Mouse (Mus musculus): ENCODE data around the gene St8sia2.

DNA sequence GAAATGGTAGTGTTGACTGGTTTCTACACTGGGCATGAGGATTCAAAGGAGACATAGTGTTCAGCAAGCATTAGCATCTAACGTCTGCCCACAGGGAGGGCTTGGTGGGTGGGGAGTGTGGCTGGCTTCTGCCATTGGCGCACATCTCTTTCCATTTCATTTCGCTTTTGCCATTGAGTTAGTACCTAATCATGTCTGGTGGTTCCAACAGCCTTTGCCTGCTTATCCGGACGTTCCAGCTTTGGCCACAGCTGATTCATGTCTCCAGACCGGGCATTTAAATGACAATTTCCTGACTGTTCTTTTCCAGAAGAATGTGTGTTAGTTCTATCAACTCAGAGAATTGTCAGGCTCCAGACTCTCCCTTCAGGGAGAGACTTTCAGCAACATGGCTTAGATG, 47.6 kb upstream of the St8sia2 start:
- TF ChIP-seq GATA1 (IDR thresholded peaks at IDR 0.05; ENCODE audit: borderline replicate concordance, low read length), result no peak
- no peak for TF ChIP-seq FLI1 (IDR thresholded peaks at IDR 0.05; ENCODE audit: low read length)

All from megakaryocyte, embryonic 14.5 days (primary cell).